Mouse (Mus musculus) spleen, adult 18-20 months (tissue): ENCODE results near the gene Klrk1.
"Not testable (repeated sequence)": the region's sequence is repeated elsewhere in the genome, so short reads cannot be mapped to it uniquely, and the experiment has no call there.

Experiments used
- DNase-seq, 2 experiments: peaks; one replicate each; pipeline ENCODE4 v3.0.0; 2022; ENCODE audit warnings: mixed read lengths in 2 of 2

Klrk1 gene

GRCm38 (mm10) chr6:129623735-129624134 is at the start of gene Klrk1:
Gene Klrk1 (minus strand): TSS chr6:129623864.
- DNase-seq, result no peak

- DNase-seq, result not testable (repeated sequence)
Measured at GRCm38 (mm10) chr6:129661301-129661700, 37.6 kb upstream of the Klrk1 start.

GRCm38 (mm10) chr6:129660589-129660988 is 36.9 kb upstream of the Klrk1 start, which contains the start of gene Klrc2:
Gene Klrc2 (minus strand): TSS chr6:129660689.
- not testable (repeated sequence) for DNase-seq

- not testable (repeated sequence) for DNase-seq
Measured at GRCm38 (mm10) chr6:129644054-129644453, 20.4 kb upstream of the Klrk1 start.

GRCm38 (mm10) chr6:129643237-129643636 is 19.6 kb upstream of the Klrk1 start, which contains the start of gene Klrc3:
Gene Klrc3 (minus strand): TSS chr6:129643337.
- not testable (repeated sequence) for DNase-seq

- not testable (repeated sequence) for DNase-seq
Measured at GRCm38 (mm10) chr6:129631046-129631445, 7.4 kb upstream of the Klrk1 start.

- no peak for DNase-seq
Measured at GRCm38 (mm10) chr6:129608372-129608771, 15.3 kb downstream of the Klrk1 start.

GRCm38 (mm10) chr6:129591508-129591907 is 32.2 kb downstream of the Klrk1 start, which contains the start of gene Klrd1:
Gene Klrd1 (plus strand): TSS chr6:129591782.
- no peak for DNase-seq

GRCm38 (mm10) chr6:129583014-129583413 is 40.6 kb downstream of the Klrk1 start:
- no peak for DNase-seq

GRCm38 (mm10) chr6:129581896-129582295 is 41.8 kb downstream of the Klrk1 start:
- DNase-seq, result no peak

- no peak for DNase-seq
Measured at GRCm38 (mm10) chr6:129581274-129581673, 42.4 kb downstream of the Klrk1 start.

GRCm38 (mm10) chr6:129577605-129578004 is 46.1 kb downstream of the Klrk1 start, which contains the start of gene Klre1:
Gene Klre1 (plus strand): TSS chr6:129577905.
- no peak for DNase-seq

GRCm38 (mm10) chr6:129575315-129575714 is 48.3 kb downstream of the Klrk1 start:
- no peak for DNase-seq

- DNase-seq, result no peak
Measured at GRCm38 (mm10) chr6:129565257-129565656, 58.4 kb downstream of the Klrk1 start.
